Mouse (Mus musculus): ENCODE results near the gene Frzb. TPM values are rescaled to one million over a fixed set of nuclear protein-coding genes. Genes with fewer than 3 reads are reported as not detected.
A peak's percentile ranks its signal among the peaks of the same experiment; 100 is the strongest.
"Not testable (repeated sequence)": the region's sequence is repeated elsewhere in the genome, so short reads cannot be mapped to it uniquely, and the experiment has no call there.

Gene Frzb
- 25.6 and 26.0 TPM in 2 replicates for polyA plus RNA-seq (2015; fragmentation: Nextera tagmentation; extraction: Ambion mirVana)

DNA sequence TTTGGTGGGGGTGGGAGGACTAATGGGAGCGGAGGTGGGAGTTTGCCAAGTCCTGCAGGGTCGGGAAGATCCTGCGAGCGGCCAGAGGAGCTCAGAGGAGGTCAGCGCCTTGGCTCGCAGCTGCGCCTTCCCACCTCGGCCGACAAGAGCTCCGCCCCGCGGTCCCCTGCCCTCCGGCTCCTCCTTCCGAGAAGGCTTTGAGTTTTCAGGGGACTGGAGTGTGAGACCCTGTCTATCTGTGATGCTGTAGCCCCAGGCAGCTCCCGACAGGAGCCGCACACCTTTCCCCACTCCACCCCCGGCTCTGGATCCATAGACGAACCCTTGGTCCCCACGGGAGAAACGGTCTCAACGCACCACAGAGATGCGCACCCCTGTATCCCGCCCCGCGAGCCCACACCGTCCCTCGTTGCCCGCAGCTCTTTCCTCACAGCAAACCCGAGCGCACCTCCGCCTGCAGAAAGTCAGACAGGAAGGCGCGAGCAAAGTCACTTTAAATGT is at the start of gene Frzb:
Frzb (minus strand) TSS at position 335 of the 501 bp plus-strand sequence.
- H3K9ac ChIP-seq: peak within 1 kb of the TSS; percentile 74
- peak within 1 kb of the TSS; percentile 68 for H3K4me3 ChIP-seq
- peak within 1 kb of the TSS; percentile 67 for H3K27ac ChIP-seq (replicated peaks)
- H3K9me3 ChIP-seq: no peaks in the 10 kb centered on the region
- H3K27me3 ChIP-seq: 0 out of 2 replicates have a peak, but pooled peaks cover 8% of the 10 kb centered on the region
- peaks cover 26% of the 10 kb centered on the region for H3K4me1 ChIP-seq (replicated peaks)
- peak; percentile 77 for ATAC-seq (ENCODE audit: low read depth)
- under 1% methylated on average over 33 of the region's 33 CpGs for WGBS
- H3K36me3 ChIP-seq: no peaks in the 10 kb centered on the region
- H3K4me2 ChIP-seq: peak within 1 kb of the TSS; percentile 96

DNA sequence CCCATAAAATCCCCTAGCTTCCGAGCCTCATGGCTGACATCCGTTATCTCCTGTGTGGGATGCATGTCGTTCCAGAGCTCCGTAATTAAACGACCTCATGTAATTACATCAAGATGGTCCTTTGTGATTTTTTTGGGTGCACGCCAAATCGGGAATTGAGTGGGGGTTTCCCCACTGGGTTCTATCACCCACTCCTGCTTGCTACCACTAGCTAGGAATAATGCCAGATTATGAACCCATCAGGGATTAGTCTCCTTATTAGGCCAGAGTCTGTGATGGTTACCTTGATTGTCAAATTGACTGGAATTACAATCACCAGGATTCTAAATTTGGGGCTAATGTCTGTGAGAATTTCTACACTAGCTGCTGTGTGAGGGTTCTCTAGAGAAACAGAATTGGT is 47.9 kb upstream of the Frzb start:
- H3K27ac ChIP-seq (replicated peaks); H3K9me3 ChIP-seq; H3K4me1 ChIP-seq (replicated peaks); H3K4me3 ChIP-seq; ATAC-seq (ENCODE audit: low read depth); H3K4me2 ChIP-seq; H3K9ac ChIP-seq; H3K27me3 ChIP-seq: not testable (repeated sequence)
- 57% methylated on average over 7 of the region's 7 CpGs for WGBS
- peaks cover 12% of the 10 kb centered on the region; the same call in 1 of the 2 replicates for H3K36me3 ChIP-seq

DNA sequence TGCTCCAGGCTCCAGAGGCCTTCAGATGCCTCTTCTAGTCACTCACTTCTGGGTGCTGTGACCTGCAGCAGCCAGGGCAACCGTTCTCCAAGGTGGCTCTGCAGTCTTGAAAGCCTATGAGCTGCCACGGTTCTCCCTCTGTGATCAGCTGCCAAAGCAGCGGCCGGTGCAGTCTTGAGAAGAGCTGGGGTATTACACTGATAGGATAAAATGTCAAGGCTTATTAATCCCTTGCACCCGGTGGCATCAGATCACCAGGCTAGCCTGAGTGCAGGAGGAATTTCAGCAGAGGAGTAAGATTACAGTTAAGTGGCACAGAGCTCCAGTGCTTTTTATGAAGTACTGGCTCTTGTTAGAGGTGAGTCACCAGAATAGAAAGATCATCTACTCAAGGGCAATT is 39.4 kb upstream of the Frzb start:
- H3K4me1 ChIP-seq (replicated peaks): no peaks in the 10 kb centered on the region
- no peak overlapping the region for H3K4me3 ChIP-seq
- H3K27ac ChIP-seq (replicated peaks): no peak overlapping the region
- no peak overlapping the region for H3K4me2 ChIP-seq
- no peaks in the 10 kb centered on the region for H3K27me3 ChIP-seq
- ATAC-seq (ENCODE audit: low read depth): no peak
- H3K9ac ChIP-seq: no peak overlapping the region
- WGBS: 75% methylated on average over 5 of the region's 5 CpGs
- no peaks in the 10 kb centered on the region for H3K36me3 ChIP-seq
- H3K9me3 ChIP-seq: 0 out of 2 replicates have a peak, but pooled peaks cover 3% of the 10 kb centered on the region

DNA sequence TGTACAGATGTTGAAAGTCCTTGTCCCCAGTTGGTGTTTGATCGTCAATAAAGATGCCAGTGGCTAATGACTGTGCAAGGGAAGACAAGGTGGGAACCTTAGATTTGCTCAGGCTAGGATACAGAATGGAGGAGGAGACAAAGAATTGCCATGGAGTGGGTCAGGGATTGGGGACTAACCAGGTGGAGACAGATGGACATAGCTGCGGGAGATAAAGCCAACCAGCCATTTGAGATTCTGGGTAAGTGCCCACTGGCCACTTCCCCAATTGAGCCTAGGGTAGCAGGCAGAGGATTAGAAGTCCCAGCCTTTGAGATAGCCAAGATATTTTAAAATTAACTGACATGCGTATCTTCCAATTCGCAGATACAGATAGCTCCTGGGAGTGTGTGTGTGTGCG is 37.5 kb upstream of the Frzb start:
- no peak for ATAC-seq (ENCODE audit: low read depth)
- no peak overlapping the region for H3K4me2 ChIP-seq
- no peak overlapping the region for H3K27ac ChIP-seq (replicated peaks)
- H3K4me3 ChIP-seq: no peak overlapping the region
- H3K9ac ChIP-seq: no peak overlapping the region
- H3K27me3 ChIP-seq: no peaks in the 10 kb centered on the region
- 0 out of 2 replicates have a peak, but pooled peaks cover 3% of the 10 kb centered on the region for H3K9me3 ChIP-seq
- no peaks in the 10 kb centered on the region for H3K4me1 ChIP-seq (replicated peaks)
- no peaks in the 10 kb centered on the region for H3K36me3 ChIP-seq
- WGBS: 93% methylated on average over 5 of the region's 5 CpGs

DNA sequence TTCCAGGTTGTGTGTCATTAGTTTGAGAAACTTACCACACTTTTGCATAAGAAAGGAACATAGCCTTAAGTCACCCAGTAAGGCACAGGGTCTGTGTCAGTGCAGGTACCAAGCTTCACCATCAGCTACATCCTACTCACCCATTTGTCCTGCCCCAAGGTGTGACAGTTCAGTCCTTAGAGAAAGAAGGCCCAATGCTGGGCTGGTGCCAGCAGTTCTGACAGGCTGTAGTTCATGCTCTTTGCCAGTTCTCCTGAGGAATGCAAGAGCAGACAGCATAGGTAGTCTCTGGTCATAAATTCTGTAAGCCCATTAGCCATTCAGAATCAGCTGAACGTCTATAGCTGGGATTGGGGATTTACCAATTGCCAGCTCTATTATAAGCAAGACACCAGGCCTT is 28.4 kb upstream of the Frzb start:
- Histone ChIP-seq H3K27me3 (no peaks in the 10 kb centered on the region), H3K27ac (replicated peaks) (no peak overlapping the region), H3K4me3 (no peak overlapping the region), H3K36me3 (no peaks in the 10 kb centered on the region), H3K9ac (no peak overlapping the region), H3K4me2 (no peak overlapping the region), H3K9me3 (no peaks in the 10 kb centered on the region), H3K4me1 (replicated peaks) (no peaks in the 10 kb centered on the region)
- 24% methylated on average over 1 of the region's 1 CpGs for WGBS
- ATAC-seq (ENCODE audit: low read depth): no peak

DNA sequence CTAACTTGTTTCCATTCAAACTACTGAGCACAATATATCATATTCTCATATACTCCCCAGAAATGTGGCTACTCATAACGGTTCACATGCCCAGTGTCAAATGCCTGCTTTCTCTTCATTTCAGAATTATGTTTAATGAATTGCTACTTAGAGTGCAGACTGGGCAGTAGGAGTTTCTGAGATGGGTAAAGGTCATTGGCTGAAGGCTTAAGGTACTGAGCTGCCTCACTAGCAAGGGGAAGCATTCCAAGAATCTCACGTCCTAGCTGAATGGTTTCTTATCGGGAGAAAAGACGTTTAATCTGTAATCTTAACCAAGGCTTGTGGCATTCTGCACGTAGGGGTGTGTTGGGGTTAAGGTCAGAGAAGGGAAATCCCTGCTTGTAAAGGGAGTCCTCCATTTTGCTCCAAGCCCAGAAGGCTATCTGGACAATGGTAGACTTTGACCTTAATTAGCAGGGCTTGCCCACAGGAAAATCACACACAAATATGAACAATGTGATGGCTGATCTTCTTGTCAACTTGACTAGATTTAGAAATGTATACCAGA is 26.9 kb upstream of the Frzb start:
- Histone ChIP-seq H3K4me1 (replicated peaks) (no peaks in the 10 kb centered on the region), H3K9ac (no peak overlapping the region), H3K27ac (replicated peaks) (no peak overlapping the region), H3K4me2 (no peak overlapping the region), H3K27me3 (no peaks in the 10 kb centered on the region), H3K36me3 (no peaks in the 10 kb centered on the region), H3K9me3 (no peaks in the 10 kb centered on the region), H3K4me3 (no peak overlapping the region)
- WGBS: 87% methylated on average over 5 of the region's 5 CpGs
- ATAC-seq (ENCODE audit: low read depth): no peak

DNA sequence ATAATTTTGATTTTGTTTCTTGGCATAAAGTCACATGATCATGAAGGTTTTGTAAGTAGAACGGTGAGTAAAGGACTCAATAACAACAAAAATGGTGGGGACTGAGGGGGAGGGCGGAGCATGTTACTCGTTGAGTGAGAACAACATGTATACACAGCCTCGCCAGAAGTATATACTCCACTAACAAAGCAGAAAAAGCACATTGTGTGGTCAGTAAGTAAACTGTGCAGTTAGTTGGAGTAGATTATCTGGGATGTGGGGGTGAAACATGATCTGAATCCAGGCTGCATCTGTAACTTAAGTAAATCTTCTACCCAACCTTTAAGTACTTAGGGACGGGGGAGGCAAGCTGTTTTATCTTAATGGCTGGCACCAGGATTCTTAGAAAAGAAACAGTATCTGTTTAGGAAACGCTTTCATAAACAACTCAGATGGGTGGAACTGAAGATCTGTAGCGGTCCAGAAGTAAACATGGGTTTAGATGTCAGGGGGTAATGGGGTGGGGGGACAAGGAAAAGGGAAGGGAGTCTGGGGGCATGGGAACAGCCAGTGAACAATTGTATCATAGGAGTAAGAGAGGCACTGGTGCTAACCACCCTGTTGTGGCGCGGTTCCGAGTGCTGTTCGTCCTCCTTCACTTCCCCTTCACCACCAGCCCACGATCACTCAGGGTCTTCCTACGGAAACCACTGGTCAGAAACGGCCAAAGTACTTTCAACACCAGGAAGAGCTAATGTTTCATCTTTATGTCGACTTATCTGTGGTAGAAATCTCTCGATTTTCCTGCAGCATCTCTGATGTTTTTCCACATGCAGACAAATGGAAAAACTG is 18.8 kb upstream of the Frzb start:
- Histone ChIP-seq H3K4me2 (no peak overlapping the region), H3K4me1 (replicated peaks) (no peaks in the 10 kb centered on the region), H3K27me3 (no peaks in the 10 kb centered on the region), H3K4me3 (no peak overlapping the region), H3K9me3 (no peaks in the 10 kb centered on the region), H3K27ac (replicated peaks) (no peak overlapping the region), H3K36me3 (no peaks in the 10 kb centered on the region), H3K9ac (no peak overlapping the region)
- ATAC-seq (ENCODE audit: low read depth): no peak
- 89% methylated on average over 16 of the region's 16 CpGs for WGBS

DNA sequence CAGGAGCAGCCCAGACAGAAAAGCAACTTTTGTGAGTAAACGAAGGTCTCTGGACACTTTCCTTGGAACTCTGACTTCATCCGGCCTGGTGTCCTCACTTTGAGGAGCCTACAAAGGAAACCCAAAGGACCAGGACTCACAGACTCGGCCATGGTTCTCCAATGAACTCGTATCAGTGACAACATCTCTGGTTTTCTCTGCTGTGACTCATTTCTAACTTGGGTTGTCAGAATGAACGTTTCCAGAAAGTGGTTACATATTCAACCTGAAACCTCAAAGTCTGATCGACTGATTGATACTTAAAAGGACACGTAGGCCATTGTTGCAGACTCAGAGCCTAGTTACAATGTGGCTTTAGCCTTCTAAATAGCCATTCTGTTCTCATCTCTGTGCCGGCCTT is 14.4 kb upstream of the Frzb start:
- 73% methylated on average over 8 of the region's 8 CpGs for whole genome bisulfite sequencing
- no peak overlapping the region for H3K4me2 ChIP-seq
- ATAC-seq (ENCODE audit: low read depth): no peak

DNA sequence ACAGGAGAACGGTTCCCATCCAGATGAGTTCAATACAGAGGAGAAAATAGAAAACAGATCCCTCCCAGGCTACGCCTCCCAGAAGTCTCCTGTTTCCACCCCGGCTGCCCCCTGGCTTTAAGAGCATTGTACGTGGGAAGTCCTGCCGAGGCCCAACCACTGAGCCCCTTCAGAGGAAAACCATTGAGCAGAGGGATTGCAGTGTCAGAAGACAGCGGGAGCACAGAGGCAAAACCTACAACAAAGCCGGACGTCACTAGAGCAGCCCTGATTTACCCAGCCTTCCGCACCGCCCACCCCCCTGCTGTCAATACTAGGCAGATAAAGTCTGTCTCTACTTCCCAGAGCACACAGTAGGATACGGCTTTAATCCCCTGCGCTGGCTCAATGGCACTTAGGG is 806 bp upstream of the Frzb start:
- Histone ChIP-seq H3K27ac (replicated peaks) (peak overlapping the region; percentile 52), H3K9me3 (no peaks in the 10 kb centered on the region), H3K36me3 (no peaks in the 10 kb centered on the region), H3K9ac (peak overlapping the region; percentile 74), H3K4me1 (replicated peaks) (peaks cover 26% of the 10 kb centered on the region), H3K27me3 (0 out of 2 replicates have a peak, but pooled peaks cover 8% of the 10 kb centered on the region), H3K4me2 (peak overlapping the region; percentile 96), H3K4me3 (peak overlapping the region; percentile 68)
- ATAC-seq (ENCODE audit: low read depth): peak; percentile 52
- WGBS: under 1% methylated on average over 12 of the region's 12 CpGs

More for the DNA sequence above, 14.4 kb upstream of the Frzb start:
- Histone ChIP-seq H3K4me1 (replicated peaks) (no peaks in the 10 kb centered on the region), H3K27ac (replicated peaks) (no peak overlapping the region), H3K27me3 (no peaks in the 10 kb centered on the region), H3K36me3 (no peaks in the 10 kb centered on the region), H3K4me3 (no peak overlapping the region), H3K9me3 (no peaks in the 10 kb centered on the region), H3K9ac (no peak overlapping the region)

DNA sequence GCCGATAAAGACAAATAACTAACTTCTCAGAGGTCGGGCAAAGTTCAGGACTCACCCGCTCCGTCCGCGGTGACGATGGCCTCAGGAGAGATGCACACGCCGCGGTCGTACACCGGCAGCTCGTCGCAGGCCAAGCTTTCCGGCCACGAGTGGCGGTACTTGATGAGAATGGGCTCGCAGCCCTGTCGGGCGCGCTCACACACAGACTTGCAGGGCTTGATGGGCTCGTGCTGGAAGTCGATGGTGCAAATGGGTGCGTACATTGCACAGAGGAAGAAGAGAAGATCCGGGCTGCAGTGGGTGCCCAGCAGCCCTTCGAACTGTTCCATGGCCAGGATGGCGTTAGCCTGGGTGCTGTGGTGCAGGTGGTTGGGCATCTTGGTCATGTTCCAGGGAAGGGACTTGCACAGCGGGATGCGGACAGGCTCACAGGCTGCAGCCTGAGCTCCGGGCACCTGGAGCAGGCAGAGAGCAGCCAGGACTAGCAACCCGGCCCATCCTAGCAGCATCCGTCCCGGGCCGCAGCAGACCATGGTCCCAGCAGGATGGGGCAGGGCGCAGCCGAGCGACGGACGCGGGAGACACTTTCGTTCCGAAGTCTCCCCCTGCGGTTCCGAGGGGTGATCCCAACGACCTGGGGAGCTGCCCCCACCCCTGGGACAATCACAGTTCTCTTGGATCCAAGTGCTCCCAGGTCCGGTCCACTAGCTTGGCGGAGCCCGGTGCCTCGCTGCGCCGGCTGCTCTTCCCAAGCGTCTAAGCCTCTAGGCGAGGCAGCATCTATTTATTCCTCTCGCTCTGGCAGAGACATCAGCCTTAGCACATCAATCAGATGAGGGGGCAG is 895 bp downstream of the Frzb start:
- peaks cover 26% of the 10 kb centered on the region for H3K4me1 ChIP-seq (replicated peaks)
- 0 out of 2 replicates have a peak, but pooled peaks cover 8% of the 10 kb centered on the region for H3K27me3 ChIP-seq
- no peaks in the 10 kb centered on the region for H3K9me3 ChIP-seq
- peak overlapping the region; percentile 68 for H3K4me3 ChIP-seq
- peak overlapping the region; percentile 74 for H3K9ac ChIP-seq
- 0% methylated on average over 54 of the region's 54 CpGs for WGBS
- H3K36me3 ChIP-seq: no peaks in the 10 kb centered on the region
- peak; percentile 78 for ATAC-seq (ENCODE audit: low read depth)
- peak overlapping the region; percentile 57 for H3K27ac ChIP-seq (replicated peaks)
- H3K4me2 ChIP-seq: peak overlapping the region; percentile 96

DNA sequence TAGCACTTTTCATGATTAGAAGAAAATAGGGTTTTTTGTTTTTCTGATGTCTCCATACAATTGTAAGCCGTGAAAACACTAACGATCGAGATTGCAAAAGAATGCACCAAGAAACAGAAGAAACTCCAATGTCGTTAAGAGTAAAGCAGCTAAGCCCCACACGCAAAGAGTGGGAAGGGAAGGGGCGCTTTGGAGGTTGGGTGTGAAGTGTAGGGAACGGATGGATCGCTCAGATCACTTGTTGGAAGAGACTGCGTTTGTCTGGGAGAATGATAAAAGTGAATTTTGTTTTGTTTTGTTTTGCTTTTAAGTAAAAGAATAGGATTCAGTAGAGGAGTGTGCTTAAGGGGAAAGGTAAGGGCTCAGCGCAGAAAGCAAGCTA is 1.5 kb downstream of the Frzb start:
- Histone ChIP-seq H3K4me3 (peak overlapping the region; percentile 68), H3K27me3 (0 out of 2 replicates have a peak, but pooled peaks cover 8% of the 10 kb centered on the region), H3K4me2 (peak overlapping the region; percentile 96), H3K9ac (peak overlapping the region; percentile 74), H3K4me1 (replicated peaks) (peaks cover 26% of the 10 kb centered on the region), H3K9me3 (no peaks in the 10 kb centered on the region), H3K36me3 (no peaks in the 10 kb centered on the region), H3K27ac (replicated peaks) (no peak overlapping the region)
- WGBS: 4% methylated on average over 10 of the region's 10 CpGs
- ATAC-seq (ENCODE audit: low read depth): no peak
